Mouse (Mus musculus) right cerebral cortex, adult 18-20 months (tissue): ENCODE results near the gene Fam83d.

Source experiments
- DNase-seq: peaks from one replicate; pipeline ENCODE4 v3.0.0; 2022; ENCODE audit warnings: mixed read lengths

Gene Fam83d

DNA sequence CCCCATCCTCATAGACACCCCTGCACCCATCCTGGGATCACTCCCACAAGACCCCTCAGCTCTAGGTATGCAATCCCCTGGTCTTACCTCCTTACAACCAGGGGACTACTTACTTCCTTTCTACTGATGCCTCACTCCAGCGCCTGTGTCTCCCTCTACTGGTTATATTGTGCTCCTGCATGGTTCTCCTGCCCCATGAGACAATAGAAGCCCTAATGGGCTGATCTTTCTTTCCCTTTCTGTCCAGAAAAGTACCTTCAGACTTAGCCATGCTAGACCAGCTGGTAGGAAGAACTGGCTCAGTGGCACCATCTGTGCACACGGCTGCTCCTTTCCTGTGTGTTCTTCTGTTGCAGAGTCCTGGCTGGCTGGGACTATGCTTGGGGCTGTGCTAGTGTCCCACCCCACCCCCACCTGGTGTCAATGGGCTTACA is 22.8 kb upstream of the Fam83d start:
- DNase-seq = peak; percentile 55

DNA sequence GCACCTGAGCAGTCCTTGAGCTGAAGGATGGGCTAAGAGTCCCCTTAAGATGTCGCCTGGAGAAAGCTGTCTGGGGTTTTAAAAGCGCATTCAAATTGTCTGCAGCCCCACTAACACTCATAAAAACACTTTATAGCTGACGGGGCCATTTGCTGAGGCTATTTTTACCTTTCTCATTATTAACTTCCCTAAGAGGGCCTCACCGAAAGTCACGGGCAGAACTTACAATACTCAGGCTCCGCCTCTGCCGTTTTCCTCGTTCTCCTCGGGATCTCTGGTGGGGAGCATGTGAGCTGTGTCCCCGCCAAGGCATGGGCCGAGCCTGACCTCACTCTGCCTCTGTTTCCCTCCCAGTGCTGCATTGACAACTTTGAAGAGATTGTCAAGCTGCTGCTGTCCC is 21.7 kb upstream of the Fam83d start:
- DNase-seq = no peak

DNA sequence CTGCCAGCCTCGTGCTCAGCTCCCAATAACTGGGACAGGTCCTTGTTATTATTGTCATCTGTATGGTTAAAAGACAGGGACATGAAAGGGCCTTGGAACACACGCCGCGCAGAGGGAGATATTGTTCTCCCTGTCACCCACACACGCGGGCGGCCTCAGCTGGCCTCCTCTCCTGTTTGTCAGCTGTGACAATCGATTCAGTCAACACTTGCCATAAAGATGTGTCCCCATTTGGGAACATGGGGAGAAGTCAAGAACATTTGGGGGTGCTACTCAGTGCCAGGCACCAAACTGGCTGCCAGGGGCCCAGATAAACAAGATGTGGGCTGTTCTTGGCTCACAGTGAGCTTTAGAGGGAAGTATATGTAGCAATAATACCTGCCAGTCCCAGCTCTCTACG is 18.5 kb upstream of the Fam83d start:
- DNase-seq = peak; percentile 70

DNA sequence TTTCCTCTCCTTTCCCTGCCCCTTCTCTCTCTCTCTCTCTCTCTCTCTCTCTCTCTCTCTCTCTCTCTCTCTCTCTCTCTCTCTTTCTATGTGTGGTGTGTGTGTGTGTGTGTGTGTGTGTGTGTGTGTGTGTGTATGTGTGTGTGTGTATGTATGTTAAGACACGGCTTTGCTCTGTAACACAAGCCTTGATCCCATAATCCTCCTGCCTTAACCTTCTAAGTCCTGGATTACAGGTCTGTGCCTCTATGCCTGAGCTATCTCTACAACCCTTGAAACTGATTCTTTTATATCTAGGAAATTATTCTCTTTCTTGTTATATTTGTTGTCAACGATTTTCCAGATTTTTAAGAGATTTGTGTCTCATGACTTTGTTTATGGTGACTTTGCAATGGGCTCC is 7.7 kb upstream of the Fam83d start:
- DNase-seq = no peak

DNA sequence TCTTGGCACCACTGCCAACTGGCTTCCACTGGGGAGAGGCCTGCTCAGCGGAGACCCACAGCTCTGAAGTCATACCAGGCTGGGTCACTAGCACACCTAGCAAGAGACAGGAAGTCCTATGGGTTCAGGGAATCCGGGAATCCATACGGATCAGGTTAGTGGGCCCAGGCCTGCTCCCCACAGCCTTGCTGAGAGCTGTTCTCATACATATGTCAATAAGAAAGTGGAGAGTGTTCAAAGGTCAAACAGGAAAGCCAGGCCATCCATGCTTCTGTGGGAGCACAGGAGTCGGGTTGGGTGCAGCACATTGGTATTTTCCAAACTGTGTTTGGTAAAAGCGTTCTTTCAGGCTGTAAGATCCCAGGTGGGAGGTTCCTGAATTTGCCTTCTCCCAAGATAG is 5.6 kb upstream of the Fam83d start:
- no peak for DNase-seq

DNA sequence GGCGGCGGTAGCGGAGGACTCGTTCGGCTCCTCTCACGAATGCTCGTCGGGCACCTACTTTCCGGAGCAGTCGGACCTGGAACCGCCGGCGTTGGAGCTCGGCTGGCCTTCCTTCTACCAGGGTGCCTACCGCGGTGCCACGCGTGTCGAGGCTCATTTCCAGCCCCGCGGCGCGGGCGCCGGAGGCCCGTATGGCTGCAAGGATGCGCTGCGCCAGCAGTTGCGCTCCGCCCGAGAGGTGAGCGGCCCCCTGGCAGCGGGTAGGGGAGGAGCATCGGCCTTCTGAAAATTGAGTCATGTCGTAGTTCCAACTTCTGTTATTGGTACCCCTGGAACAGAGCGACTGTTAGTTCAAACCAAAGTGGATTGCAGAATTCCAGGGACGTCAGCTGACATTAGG is 457 bp downstream of the Fam83d start:
- DNase-seq = no peak

DNA sequence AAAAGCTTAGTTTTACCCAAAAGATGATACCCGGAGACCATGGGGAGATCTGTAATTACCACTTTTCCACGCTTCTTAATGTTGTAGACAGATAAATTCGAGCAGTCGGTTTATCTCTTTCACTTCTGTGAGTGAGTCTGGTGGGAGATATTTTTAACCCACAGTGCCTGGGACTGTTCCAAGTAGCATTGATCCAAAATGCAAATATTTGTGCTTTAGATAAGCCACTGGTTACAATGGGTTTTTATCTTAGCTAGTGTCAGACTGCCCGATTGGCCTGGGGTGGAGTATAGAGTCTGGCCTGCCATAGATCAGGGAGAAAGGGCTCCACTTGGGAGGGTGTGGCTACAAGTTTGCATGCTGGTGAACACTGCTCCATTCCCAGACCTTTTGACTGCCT is 878 bp downstream of the Fam83d start:
- no peak for DNase-seq

DNA sequence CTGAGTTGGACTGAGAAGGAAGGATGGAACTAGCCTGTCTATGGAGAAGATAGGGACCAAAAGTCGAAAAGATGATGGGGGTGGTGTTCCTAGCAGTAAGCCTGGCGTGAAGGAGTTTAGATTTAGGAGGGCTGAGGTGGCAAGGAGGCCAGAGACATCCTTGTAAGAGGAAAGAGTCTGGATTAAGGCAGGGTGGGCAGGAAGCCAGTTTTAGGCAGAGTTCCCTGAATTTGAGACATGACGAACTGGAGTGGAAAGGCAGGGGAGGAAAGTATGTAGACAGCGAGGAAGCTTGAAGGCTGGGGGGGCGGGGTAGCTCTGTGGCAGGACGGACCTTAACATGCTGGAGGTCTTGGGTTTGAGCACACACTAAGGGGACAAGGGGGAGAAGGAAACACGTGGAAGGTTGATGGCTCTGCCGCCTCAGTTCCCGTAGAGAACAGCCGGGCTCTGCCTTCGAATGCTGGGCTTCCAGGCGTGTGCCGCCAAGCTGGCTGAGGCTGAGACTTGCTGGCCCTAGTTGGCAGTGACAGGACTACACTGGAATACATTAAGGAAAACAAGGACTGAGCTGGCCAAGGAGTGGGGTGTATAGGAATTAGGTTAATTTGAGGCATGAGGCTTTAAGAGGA is 2.3 kb downstream of the Fam83d start:
- no peak for DNase-seq

DNA sequence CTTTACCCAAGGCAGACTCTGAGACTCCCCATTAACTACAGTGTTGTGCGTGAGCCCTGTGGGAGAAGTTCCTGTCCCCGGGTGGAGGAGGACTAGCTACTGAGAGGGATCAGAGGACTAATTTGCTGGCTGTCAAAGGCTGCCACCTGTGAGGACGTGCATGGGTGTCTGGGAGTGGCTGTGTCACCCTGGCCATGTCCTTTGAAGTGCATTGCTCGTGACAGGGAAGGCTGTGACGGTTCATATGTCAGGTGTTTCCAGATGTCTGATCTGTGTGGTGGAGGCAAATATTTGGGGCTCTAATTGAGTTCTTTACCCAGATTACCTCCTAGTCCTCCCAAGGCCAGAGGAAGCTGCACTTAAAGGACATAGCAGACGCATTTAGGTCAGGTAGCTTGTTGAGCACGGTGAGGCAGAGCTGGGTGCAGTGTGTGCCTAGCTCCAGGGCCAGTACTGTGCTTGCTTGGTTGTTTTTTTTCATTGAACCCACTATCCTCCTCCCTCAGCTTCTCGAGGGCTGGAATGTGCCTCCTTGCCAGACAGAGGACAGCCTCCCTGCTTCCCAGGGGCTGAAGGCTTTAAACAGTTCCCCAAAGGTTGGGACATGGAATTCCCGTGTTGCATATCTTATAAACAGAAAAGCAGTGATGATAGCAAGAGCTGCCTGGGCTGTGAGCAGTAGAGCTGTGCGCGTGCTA is 3.3 kb downstream of the Fam83d start:
- DNase-seq = no peak

DNA sequence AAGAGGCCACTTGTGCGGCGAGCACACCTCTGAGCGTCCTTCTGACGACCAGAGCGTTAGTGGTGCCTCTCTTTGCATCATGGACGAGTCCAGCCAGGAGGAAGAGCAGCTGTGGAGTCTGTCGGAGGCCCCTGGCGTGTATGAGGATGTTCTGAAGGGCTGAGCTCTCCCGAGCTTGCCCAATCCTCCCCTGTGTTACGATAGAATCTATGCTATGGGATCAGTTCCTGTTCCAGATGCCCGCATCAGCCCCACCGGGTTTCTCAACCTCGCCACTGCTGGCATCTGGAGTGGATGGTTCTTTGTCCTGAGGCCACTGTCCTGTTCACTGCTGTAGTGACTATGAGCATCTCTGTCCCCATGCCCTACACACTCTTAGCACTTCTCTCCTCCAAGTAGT is 4.9 kb downstream of the Fam83d start:
- no peak for DNase-seq

DNA sequence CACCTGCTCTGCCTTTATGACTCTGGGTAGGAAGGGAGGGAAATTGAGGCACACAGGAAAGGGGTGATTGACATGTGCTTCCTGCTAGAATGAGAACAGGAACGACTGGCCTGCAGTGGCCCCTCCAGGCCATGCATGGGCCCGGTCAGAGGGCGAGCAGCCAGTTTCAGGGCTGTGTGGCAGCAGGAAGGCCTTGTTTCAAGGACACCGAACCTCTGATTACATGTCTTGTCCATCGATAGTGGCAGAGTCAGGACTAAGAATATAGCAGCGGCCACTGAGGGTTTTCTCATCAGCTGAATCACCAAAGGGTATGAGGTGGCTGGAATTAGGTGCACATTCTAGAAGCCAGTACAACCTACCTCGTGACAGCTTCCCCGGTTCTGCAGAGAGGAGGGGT is 7.0 kb downstream of the Fam83d start:
- no peak for DNase-seq

DNA sequence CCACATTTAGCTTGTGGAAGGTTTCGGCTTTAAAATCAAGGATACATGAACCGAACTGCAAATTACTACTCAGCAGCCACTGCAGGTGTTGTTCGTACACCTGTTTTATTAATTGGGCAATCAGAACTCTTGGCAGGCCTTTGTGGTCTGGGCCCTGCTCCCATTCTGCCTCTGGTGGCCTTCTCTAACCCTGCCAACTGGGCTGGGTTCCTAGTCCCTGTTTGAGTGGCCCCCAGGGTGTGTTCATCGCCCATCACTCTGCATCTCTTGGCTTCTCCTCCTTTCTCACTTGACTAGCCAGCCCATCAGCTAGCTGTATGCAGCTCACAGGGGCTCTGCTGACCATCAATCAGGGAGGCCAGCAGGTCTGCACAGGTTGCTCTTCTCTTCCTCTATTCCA is 8.8 kb downstream of the Fam83d start:
- DNase-seq = no peak

DNA sequence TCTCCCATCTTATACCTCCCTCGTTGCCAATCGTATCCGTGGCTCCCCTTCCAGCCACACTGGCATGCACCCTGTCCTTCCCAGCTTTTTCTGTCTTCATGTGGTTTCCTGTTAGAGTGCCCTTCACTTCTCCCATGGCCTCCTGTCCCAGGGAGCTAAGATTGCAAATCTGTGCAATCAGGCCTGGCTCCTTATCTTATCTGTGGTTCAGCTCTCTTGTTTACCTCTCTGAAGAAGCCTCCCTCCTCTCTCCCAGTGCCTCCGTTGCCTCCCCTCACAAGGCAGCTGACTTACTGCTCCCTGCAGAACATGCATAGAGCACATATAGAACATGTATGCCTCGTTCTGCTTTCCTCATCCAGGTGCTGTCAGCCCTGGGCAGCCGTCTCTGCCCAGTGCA is 9.6 kb downstream of the Fam83d start:
- no peak for DNase-seq

DNA sequence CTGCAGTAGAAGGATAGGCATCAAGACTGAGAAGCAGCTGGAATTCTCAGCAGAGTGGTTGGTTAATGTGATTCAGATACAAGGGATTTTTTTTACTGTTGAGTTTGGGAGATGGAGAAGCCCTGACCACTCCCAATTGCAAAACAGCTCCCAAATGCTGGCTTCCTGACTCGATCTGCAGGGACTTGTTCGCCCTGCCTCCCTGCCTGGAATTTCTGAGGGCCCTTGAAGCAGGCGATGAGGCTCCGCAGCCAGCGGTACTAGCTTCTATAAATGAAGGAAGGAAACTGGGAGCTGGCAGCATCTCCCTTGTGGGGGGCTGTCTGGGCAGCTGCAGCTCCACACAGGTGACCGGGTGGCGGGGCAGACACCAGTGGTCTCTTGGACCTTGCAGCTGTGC is 10.5 kb downstream of the Fam83d start:
- DNase-seq = no peak

DNA sequence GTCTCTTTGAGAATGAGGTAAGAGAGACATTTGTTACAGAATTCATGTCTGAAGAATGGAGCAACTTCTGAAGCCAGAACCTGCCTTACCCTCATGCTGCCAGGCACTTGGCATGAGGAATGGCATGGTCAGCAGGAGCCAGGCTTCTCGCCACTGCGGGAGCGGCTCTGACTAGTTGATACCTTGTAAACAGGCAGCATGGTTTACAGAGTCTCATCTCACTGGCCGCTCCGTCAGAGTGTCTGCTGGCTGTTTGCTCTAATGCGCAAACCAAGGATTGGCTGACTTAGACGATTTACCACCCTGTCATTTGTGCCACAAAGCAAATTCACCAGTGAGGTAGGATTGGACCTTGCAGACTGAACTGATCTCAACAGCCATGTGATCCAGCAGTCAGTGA is 13.2 kb downstream of the Fam83d start:
- no peak for DNase-seq

DNA sequence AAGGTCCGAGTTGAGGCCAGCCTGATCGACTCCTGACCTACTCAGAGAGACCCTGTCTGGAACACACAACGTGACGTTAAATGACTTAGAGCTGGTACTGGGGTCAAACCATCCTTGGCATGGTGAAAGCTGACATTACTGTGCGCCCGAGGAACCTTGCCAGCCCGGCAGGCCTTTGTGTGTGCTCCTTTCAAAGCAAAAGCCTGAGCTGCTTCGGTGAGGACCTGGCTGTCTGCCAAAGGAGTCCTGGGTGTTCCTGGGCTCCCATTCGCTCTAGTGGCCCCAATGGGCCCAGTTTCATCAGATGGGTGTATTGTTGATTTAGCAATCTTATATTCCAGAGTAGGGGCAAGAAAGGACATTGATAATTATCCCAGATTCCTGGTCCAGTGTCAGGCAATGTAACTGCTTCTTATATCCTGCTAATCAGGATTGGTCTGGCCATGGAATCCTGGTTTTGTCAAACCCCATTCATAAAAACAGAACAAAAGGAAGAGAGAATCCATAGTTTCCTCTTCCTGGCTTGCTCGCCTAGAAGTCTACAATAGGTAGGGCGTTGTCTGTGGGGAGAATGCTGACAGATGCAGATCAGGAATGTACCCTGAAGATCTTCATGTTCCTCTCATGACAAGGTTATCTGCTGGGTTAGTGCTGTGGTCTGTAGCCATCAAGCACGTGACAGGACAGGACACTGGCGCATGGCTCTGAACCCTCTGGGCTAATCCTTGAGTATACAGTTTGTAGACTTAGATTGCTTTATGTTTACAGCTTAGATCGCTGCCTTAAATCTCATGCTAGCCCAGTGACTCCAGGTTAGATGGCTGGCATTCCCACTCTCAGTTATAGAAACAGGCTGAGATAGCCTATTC is 19.3 kb downstream of the Fam83d start:
- no peak for DNase-seq

DNA sequence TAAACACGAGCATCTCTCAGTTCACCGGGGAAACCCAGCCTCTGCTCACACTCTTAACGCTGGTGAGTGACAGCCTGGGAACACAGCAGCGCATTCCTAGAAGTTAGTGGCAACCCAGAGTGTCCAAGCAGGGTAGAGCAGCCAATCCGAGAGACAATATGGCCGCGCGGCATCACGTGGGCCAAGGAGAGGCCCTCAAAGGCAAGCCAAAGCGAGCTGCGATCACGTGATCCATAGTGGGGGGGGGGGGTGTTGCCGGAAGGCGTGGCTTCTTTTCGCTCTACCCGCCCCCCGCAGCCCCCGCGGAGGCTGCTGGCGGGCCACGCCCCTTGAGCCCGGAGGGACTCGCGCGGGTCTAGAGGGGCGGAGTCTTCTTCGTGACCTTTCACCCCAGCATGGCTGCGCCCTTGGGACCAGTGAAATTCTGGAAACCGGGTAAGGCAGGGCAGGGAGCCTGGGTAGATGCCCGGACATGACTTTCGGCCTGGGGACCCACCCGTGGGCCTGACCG is 26.7 kb downstream of the Fam83d start, which contains the start of gene Dhx35:
Gene Dhx35, plus strand, starts transcription at position 314 of the 511 bp plus-strand sequence.
- DNase-seq = peak; percentile 97

DNA sequence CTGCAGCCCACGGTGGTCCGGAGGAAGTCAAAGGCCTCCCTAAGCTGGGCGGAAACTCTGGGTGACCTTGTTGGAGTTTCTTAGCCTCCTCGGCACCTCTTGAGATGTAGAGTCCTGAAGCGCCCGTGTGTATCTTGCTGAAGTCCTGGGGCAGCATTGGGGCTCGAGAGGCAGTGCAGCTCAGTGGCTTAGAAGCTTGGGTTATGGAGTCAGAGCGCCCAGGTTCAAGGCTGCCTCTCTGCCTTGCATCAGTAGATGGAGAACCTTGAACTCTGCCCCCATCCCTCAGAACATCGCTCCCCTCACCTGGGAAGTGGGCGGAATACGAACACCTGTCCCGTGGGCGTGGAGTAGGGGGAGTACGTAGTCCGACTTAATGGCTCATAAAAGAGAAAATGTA is 27.1 kb downstream of the Fam83d start:
- no peak for DNase-seq

DNA sequence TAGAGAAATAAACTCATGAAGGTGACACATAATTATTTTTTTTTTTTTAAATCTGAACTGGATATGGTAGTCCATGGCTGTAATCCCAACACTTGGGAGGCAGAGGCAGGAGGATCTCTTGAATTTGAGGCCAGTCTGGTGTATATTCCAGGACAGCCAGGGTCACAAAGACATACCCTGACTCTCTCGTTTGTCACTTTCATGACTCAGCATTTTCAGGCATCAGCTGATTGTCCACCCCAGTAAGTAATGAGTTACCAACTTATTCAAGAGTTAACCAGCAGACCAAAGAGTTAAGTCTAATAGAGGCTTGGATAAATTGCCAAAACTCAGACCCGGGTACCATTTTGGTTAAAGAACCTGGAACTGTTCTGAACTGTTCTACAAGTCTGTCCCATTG is 28.0 kb downstream of the Fam83d start:
- DNase-seq = no peak

DNA sequence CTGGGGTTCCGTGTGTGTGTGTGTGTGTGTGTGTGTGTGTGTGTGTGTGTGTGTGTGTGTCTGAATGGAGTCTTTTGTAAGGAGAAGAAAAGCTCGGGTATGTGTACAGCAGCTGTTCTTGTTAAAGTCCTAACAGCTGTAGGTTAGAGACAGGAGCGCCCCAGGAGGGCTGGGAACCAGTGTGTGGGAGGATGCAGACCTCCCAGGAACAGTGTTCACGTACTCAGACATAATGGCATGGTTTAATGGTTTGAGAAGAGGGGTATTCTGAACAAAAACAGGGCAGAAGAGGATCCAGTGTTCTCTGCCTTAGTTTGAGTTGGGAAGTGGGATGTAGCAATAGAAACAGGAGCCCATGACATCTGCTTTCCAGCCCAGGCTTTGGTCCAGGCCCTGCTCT is 31.4 kb downstream of the Fam83d start:
- DNase-seq = no peak

DNA sequence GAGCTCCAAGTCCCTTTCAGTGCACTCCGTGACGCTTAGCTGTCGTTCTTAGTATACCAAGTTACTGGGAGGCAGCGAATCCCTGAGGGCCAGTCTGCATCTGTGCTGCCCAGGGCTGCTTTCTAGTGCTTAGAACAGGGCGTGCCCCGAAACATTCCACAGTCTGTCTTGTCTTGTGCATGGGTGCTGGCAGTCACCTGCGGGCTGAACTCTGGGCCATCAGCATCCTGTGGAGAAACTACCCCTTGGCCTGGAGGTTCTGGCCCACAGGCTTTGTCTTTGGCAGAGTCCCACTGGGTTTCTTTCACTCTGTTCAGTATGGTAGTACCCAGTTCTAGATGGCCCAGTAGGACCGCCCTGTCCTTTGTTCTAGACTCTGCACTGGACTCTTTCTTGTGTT is 32.9 kb downstream of the Fam83d start:
- no peak for DNase-seq

DNA sequence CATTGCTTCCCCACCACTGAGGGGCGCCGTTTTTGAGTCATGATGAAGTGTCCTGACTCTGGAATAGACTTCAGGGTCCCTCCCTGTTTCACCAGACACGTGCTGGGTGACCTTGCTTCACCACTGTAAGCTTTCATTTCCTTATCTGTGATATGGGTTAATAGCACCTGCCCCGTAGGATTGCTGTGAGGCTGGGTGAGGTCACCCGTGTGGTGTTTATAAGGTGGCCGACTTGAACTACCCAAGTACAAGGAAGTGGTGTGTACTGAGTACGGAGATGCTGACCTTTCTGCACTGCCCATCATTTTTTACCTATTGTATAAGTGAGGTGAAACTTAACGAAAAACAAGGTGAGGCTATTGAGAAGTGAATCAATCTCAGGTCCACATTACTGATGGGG is 35.7 kb downstream of the Fam83d start:
- no peak for DNase-seq

DNA sequence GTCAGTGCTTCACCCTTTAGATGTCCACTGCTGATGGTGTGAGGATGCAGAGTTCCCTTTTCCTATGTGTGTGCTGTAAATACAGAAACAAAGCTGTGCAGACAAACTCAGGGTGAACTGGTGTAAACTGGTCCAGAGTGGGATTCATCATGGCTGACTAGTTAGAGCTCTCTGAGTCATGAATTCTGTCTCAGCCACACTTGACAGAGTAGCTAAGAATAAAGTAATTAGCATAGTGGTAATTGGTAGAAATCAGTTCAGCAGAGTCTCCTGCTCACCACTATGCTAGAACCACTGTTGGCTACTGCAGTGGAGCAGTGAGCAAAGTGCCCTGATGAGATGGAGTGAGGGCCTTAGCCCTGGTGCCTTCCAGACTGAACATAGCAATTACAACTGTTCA is 47.8 kb downstream of the Fam83d start:
- DNase-seq = no peak

DNA sequence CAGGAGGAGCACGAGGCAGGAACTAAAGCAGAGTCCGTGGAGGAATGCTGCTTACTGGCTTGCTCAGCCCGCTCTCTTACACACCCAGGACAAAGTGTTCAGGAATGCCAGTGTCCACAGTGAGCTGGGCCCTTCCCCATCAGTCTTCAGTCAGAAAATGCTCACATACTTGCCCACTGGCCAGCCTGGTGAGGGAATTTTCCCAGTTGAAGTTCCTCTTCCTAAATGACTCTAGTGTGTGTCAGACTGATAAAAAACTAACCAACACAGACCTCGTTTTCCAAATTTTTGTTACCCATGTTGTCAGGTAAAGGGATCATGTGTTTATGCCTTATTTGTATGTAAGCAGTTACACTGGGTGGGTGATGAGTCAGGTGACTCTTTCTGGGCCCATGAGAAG is 48.3 kb downstream of the Fam83d start:
- no peak for DNase-seq
